Mouse (Mus musculus): ENCODE measurements at regions not wholly inside any gene's neighbourhood (a gene's known extent, or its start where the extent isn't known, plus 50 kb on each side); places are given as distances from the start of the nearest gene placed in this dataset.

DNA sequence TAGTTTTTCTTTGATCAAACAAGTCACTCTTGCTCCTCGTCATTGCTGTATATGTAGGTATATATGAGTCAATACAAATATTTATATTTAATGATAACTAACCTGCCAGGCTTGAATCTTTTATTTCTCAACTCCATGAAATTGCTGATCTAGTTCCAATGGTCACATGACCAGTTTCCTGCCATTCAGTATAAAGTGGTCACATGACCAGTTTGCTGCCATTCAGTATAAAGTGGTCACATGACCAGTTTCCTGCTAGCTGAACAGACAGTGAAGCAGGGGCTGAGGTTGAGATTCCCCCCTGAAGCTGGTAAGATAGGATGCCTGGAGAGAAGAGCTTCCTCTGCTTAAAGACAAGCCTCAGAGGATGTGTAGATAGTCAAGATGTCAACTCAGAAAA lies 117.9 kb downstream of the Zfp326 start:
- H3K27me3 ChIP-seq (ENCODE audit: control insufficient read depth, insufficient read depth, low read length): no peaks in the 10 kb centered on the region
- H3K4me1 ChIP-seq (ENCODE audit: control insufficient read depth, insufficient read depth, insufficient read length, low read length): no peaks in the 10 kb centered on the region

GRCm38 (mm10) chr5:105993066-105993760 lies 116.8 kb downstream of the Zfp326 start:
- Histone ChIP-seq H3K4me3 (ENCODE audit: low read depth, low read length) (no peak overlapping the region), H3K36me3 (ENCODE audit: control insufficient read depth, insufficient read depth, low read length) (no peaks in the 10 kb centered on the region), H3K4me1 (ENCODE audit: control insufficient read depth, insufficient read depth, insufficient read length, low read length) (no peaks in the 10 kb centered on the region), H3K27me3 (ENCODE audit: control insufficient read depth, insufficient read depth, low read length) (no peaks in the 10 kb centered on the region), H3K27ac (ENCODE audit: insufficient read depth, low read depth, low read length) (no peak overlapping the region)
- TF ChIP-seq POLR2A (IDR thresholded peaks at IDR 0.05; ENCODE audit: low read depth, low read length): no peak
- TF ChIP-seq CTCF (IDR thresholded peaks at IDR 0.05; ENCODE audit: extremely low read depth, insufficient read length, insufficient replicate concordance, low read depth, low read length): no peak
- WGBS: 67% methylated on average over 15 of the region's 15 CpGs

More for the DNA sequence above, 117.9 kb downstream of the Zfp326 start:
- 64% methylated on average over 1 of the region's 1 CpGs for WGBS
- Histone ChIP-seq H3K4me3 (ENCODE audit: low read depth, low read length) (no peak overlapping the region), H3K27ac (ENCODE audit: insufficient read depth, low read depth, low read length) (no peak overlapping the region), H3K36me3 (ENCODE audit: control insufficient read depth, insufficient read depth, low read length) (no peaks in the 10 kb centered on the region)
- TF ChIP-seq CTCF (IDR thresholded peaks at IDR 0.05; ENCODE audit: extremely low read depth, insufficient read length, insufficient replicate concordance, low read depth, low read length): no peak
- no peak for TF ChIP-seq POLR2A (IDR thresholded peaks at IDR 0.05; ENCODE audit: low read depth, low read length)

DNA sequence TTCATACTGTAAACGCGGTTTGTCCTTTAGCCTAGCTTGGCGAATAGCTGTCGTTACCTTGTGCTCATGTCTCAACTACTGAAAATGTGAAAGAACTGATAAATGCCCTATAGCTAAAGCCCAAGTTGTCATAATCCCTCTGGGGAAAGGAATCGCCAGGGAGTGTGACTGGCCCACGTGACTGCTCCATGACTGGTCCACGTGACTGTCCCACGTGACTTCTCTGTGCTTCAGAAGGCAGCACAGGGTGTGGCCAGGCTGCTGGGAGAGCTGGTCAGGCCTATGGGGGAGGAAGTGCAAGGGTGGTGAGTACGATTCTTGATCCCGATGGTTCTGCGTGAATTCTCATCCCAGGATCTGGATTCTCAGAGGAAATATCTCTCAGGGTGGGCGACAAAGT lies 114.4 kb downstream of the Zfp326 start:
- no peaks in the 10 kb centered on the region for H3K4me1 ChIP-seq (ENCODE audit: control insufficient read depth, insufficient read depth, insufficient read length, low read length)
- no peaks in the 10 kb centered on the region for H3K36me3 ChIP-seq (ENCODE audit: control insufficient read depth, insufficient read depth, low read length)
- H3K27ac ChIP-seq (ENCODE audit: insufficient read depth, low read depth, low read length): no peak overlapping the region
- no peaks in the 10 kb centered on the region for H3K27me3 ChIP-seq (ENCODE audit: control insufficient read depth, insufficient read depth, low read length)
- 79% methylated on average over 12 of the region's 12 CpGs for WGBS
- TF ChIP-seq POLR2A (IDR thresholded peaks at IDR 0.05; ENCODE audit: low read depth, low read length) (no peak), CTCF (IDR thresholded peaks at IDR 0.05; ENCODE audit: extremely low read depth, insufficient read length, insufficient replicate concordance, low read depth, low read length) (no peak)
- H3K4me3 ChIP-seq (ENCODE audit: low read depth, low read length): no peak overlapping the region

- 40% methylated on average over 7 of the region's 7 CpGs for WGBS
- no peak for TF ChIP-seq CTCF (IDR thresholded peaks at IDR 0.05; ENCODE audit: extremely low read depth, insufficient read length, insufficient replicate concordance, low read depth, low read length)
- TF ChIP-seq POLR2A (IDR thresholded peaks at IDR 0.05; ENCODE audit: low read depth, low read length): no peak
- Histone ChIP-seq H3K4me3 (ENCODE audit: low read depth, low read length) (no peak overlapping the region), H3K27me3 (ENCODE audit: control insufficient read depth, insufficient read depth, low read length) (no peaks in the 10 kb centered on the region), H3K36me3 (ENCODE audit: control insufficient read depth, insufficient read depth, low read length) (no peaks in the 10 kb centered on the region), H3K27ac (ENCODE audit: insufficient read depth, low read depth, low read length) (no peak overlapping the region), H3K4me1 (ENCODE audit: control insufficient read depth, insufficient read depth, insufficient read length, low read length) (no peaks in the 10 kb centered on the region)
Measured at GRCm38 (mm10) chr5:105986401-105986800, 110.0 kb downstream of the Zfp326 start.

DNA sequence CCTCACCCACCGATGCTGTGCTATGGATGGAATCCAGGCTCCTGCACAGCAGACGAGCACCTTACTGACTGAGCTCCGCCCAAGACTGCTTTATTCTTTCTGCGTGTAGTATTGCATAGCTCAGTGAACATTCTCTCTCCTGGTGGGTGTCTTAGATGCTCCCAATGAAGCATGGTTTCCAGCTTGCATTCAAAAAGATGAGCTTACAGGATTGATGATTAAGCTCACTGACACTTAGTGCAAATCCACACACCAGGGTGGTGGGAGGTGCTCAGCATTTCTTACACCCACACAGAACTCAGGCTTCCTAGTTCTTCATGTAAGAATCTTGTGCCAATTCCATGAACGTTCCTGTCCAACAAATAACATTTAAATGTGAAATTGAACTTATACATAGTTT lies 106.8 kb downstream of the Zfp326 start:
- no peak for TF ChIP-seq CTCF (IDR thresholded peaks at IDR 0.05; ENCODE audit: extremely low read depth, insufficient read length, insufficient replicate concordance, low read depth, low read length)
- Histone ChIP-seq H3K36me3 (ENCODE audit: control insufficient read depth, insufficient read depth, low read length) (no peaks in the 10 kb centered on the region), H3K27ac (ENCODE audit: insufficient read depth, low read depth, low read length) (no peak overlapping the region), H3K4me1 (ENCODE audit: control insufficient read depth, insufficient read depth, insufficient read length, low read length) (no peaks in the 10 kb centered on the region), H3K4me3 (ENCODE audit: low read depth, low read length) (no peak overlapping the region), H3K27me3 (ENCODE audit: control insufficient read depth, insufficient read depth, low read length) (no peaks in the 10 kb centered on the region)
- WGBS: 68% methylated on average over 5 of the region's 5 CpGs

GRCm38 (mm10) chr5:105976746-105977145 lies 100.4 kb downstream of the Zfp326 start:
- no peaks in the 10 kb centered on the region; the same call in 1 of the 2 replicates for H3K27me3 ChIP-seq (ENCODE audit: control insufficient read depth, insufficient read depth, low read length)
- H3K27ac ChIP-seq (ENCODE audit: insufficient read depth, low read depth, low read length): no peak overlapping the region
- H3K4me1 ChIP-seq (ENCODE audit: control insufficient read depth, insufficient read depth, insufficient read length, low read length): no peaks in the 10 kb centered on the region
- H3K4me3 ChIP-seq (ENCODE audit: low read depth, low read length): no peak overlapping the region
- no peaks in the 10 kb centered on the region for H3K36me3 ChIP-seq (ENCODE audit: control insufficient read depth, insufficient read depth, low read length)
- WGBS: 55% methylated on average over 5 of the region's 5 CpGs
- TF ChIP-seq POLR2A (IDR thresholded peaks at IDR 0.05; ENCODE audit: low read depth, low read length) (no peak), CTCF (IDR thresholded peaks at IDR 0.05; ENCODE audit: extremely low read depth, insufficient read length, insufficient replicate concordance, low read depth, low read length) (no peak)

DNA sequence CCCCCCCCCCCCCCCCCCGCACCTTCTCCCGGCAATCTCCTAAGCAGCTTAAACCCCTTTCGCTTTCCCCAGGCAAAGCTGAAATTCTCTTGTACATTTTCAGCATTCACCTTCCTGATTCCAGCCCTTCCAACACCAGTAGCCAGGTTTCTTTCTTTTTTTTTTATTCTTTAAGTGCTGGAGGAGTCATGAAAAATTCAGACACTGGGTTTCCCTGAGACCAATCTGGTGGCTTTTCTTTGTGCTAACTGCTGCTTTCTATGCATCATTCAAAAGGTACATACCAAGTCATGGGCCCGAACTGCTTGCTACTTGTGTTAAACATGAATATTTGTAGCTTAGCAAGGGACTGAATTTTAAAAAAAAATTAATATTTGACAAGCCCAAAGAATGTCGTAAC lies 99.7 kb downstream of the Zfp326 start:
- 66% methylated on average over 5 of the region's 5 CpGs for WGBS
- no peak overlapping the region for H3K27ac ChIP-seq (ENCODE audit: insufficient read depth, low read depth, low read length)
- H3K27me3 ChIP-seq (ENCODE audit: control insufficient read depth, insufficient read depth, low read length): no peaks in the 10 kb centered on the region; the same call in 1 of the 2 replicates
- no peaks in the 10 kb centered on the region for H3K4me1 ChIP-seq (ENCODE audit: control insufficient read depth, insufficient read depth, insufficient read length, low read length)
- H3K36me3 ChIP-seq (ENCODE audit: control insufficient read depth, insufficient read depth, low read length): no peaks in the 10 kb centered on the region
- H3K4me3 ChIP-seq (ENCODE audit: low read depth, low read length): no peak overlapping the region
- TF ChIP-seq POLR2A (IDR thresholded peaks at IDR 0.05; ENCODE audit: low read depth, low read length) (no peak), CTCF (IDR thresholded peaks at IDR 0.05; ENCODE audit: extremely low read depth, insufficient read length, insufficient replicate concordance, low read depth, low read length) (no peak)

Data from small intestine, adult 2 months (tissue).